Mouse (Mus musculus): ENCODE results near the gene Lrrk1. TPM values are rescaled to one million over a fixed set of nuclear protein-coding genes. Genes with fewer than 3 reads are reported as not detected.

Gene Lrrk1
- polyA plus RNA-seq, 1 experiment from 2014 or later = 16.2 TPM

GRCm38 (mm10) chr7:66215911-66216310 lies 172.2 kb downstream of the Lrrk1 start:
- no peaks in the 10 kb centered on the region for H3K36me3 ChIP-seq
- ATAC-seq (ENCODE audit: insufficient number of reproducible peaks, low FRiP score, low TSS enrichment, low read depth) = no peak
- H3K27me3 ChIP-seq = no peaks in the 10 kb centered on the region
- no peak overlapping the region for H3K9ac ChIP-seq
- H3K4me1 ChIP-seq = peaks cover 30% of the 10 kb centered on the region
- H3K9me3 ChIP-seq = no peaks in the 10 kb centered on the region
- WGBS = 91% methylated on average over 1 of the region's 1 CpGs
- no peak overlapping the region for H3K4me2 ChIP-seq
- H3K4me3 ChIP-seq = no peak overlapping the region
- no peak overlapping the region for H3K27ac ChIP-seq

GRCm38 (mm10) chr7:66214477-66214876 lies 173.7 kb downstream of the Lrrk1 start:
- H3K9ac ChIP-seq = no peak overlapping the region
- no peak for ATAC-seq (ENCODE audit: insufficient number of reproducible peaks, low FRiP score, low TSS enrichment, low read depth)
- no peaks in the 10 kb centered on the region for H3K36me3 ChIP-seq
- H3K27me3 ChIP-seq = no peaks in the 10 kb centered on the region
- no peak overlapping the region for H3K4me3 ChIP-seq
- H3K4me1 ChIP-seq = peaks cover 25% of the 10 kb centered on the region
- 49% methylated on average over 6 of the region's 6 CpGs for WGBS
- H3K27ac ChIP-seq = no peak overlapping the region
- H3K9me3 ChIP-seq = no peaks in the 10 kb centered on the region
- H3K4me2 ChIP-seq = no peak overlapping the region

GRCm38 (mm10) chr7:66212887-66213286 lies 175.3 kb downstream of the Lrrk1 start:
- Histone ChIP-seq H3K4me2 (no peak overlapping the region), H3K27ac (no peak overlapping the region), H3K4me3 (no peak overlapping the region), H3K27me3 (no peaks in the 10 kb centered on the region), H3K36me3 (no peaks in the 10 kb centered on the region), H3K9me3 (no peaks in the 10 kb centered on the region), H3K9ac (no peak overlapping the region), H3K4me1 (peaks cover 11% of the 10 kb centered on the region)
- 68% methylated on average over 1 of the region's 1 CpGs for whole genome bisulfite sequencing
- ATAC-seq (ENCODE audit: insufficient number of reproducible peaks, low FRiP score, low TSS enrichment, low read depth) = no peak

GRCm38 (mm10) chr7:66209920-66210319 lies 178.2 kb downstream of the Lrrk1 start:
- no peak overlapping the region for H3K4me2 ChIP-seq
- no peaks in the 10 kb centered on the region for H3K36me3 ChIP-seq
- no peak overlapping the region for H3K9ac ChIP-seq
- no peaks in the 10 kb centered on the region for H3K27me3 ChIP-seq
- H3K27ac ChIP-seq = no peak overlapping the region
- 75% methylated on average over 2 of the region's 2 CpGs for WGBS
- H3K4me1 ChIP-seq = no peaks in the 10 kb centered on the region
- no peak for ATAC-seq (ENCODE audit: insufficient number of reproducible peaks, low FRiP score, low TSS enrichment, low read depth)
- H3K9me3 ChIP-seq = no peaks in the 10 kb centered on the region
- no peak overlapping the region for H3K4me3 ChIP-seq

- no peak overlapping the region for H3K27ac ChIP-seq
- no peak overlapping the region for H3K4me3 ChIP-seq
- H3K36me3 ChIP-seq = no peaks in the 10 kb centered on the region
- H3K9me3 ChIP-seq = no peaks in the 10 kb centered on the region
- WGBS = 92% methylated on average over 2 of the region's 2 CpGs
- H3K4me2 ChIP-seq = no peak overlapping the region
- ATAC-seq (ENCODE audit: insufficient number of reproducible peaks, low FRiP score, low TSS enrichment, low read depth) = no peak
- H3K27me3 ChIP-seq = no peaks in the 10 kb centered on the region
- no peak overlapping the region for H3K9ac ChIP-seq
- H3K4me1 ChIP-seq = peaks cover 31% of the 10 kb centered on the region
Measured at GRCm38 (mm10) chr7:66201657-66202056, 186.5 kb downstream of the Lrrk1 start.

GRCm38 (mm10) chr7:66200791-66201450 lies 187.2 kb downstream of the Lrrk1 start:
- 18% methylated on average over 8 of the region's 8 CpGs for WGBS
- no peak for ATAC-seq (ENCODE audit: insufficient number of reproducible peaks, low FRiP score, low TSS enrichment, low read depth)
- no peak overlapping the region for H3K4me3 ChIP-seq
- H3K4me1 ChIP-seq = peaks cover 31% of the 10 kb centered on the region
- H3K27ac ChIP-seq = peak overlapping the region; percentile 33; the same call in 1 of the 2 replicates
- no peaks in the 10 kb centered on the region for H3K27me3 ChIP-seq
- no peaks in the 10 kb centered on the region for H3K36me3 ChIP-seq
- H3K9me3 ChIP-seq = no peaks in the 10 kb centered on the region
- H3K4me2 ChIP-seq = no peak overlapping the region
- H3K9ac ChIP-seq = no peak overlapping the region

- no peak for ATAC-seq (ENCODE audit: insufficient number of reproducible peaks, low FRiP score, low TSS enrichment, low read depth)
- peak overlapping the region; percentile 24; the same call in 1 of the 2 replicates for H3K27ac ChIP-seq
- no peak overlapping the region for H3K4me3 ChIP-seq
- H3K36me3 ChIP-seq = no peaks in the 10 kb centered on the region
- H3K4me1 ChIP-seq = peaks cover 31% of the 10 kb centered on the region
- H3K9me3 ChIP-seq = no peaks in the 10 kb centered on the region
- H3K4me2 ChIP-seq = no peak overlapping the region
- H3K9ac ChIP-seq = no peak overlapping the region
- 76% methylated on average over 3 of the region's 3 CpGs for WGBS
- no peaks in the 10 kb centered on the region for H3K27me3 ChIP-seq
Measured at GRCm38 (mm10) chr7:66200383-66200782, 187.8 kb downstream of the Lrrk1 start.

GRCm38 (mm10) chr7:66199391-66199831 lies 188.7 kb downstream of the Lrrk1 start:
- H3K4me2 ChIP-seq = no peak overlapping the region
- no peak overlapping the region for H3K9ac ChIP-seq
- no peak for ATAC-seq (ENCODE audit: insufficient number of reproducible peaks, low FRiP score, low TSS enrichment, low read depth)
- peak overlapping the region; percentile 40 for H3K27ac ChIP-seq
- 73% methylated on average over 5 of the region's 5 CpGs for WGBS
- H3K27me3 ChIP-seq = no peaks in the 10 kb centered on the region
- no peaks in the 10 kb centered on the region for H3K36me3 ChIP-seq
- H3K4me1 ChIP-seq = peaks cover 31% of the 10 kb centered on the region
- no peaks in the 10 kb centered on the region for H3K9me3 ChIP-seq
- no peak overlapping the region for H3K4me3 ChIP-seq

GRCm38 (mm10) chr7:66198416-66198815 lies 189.7 kb downstream of the Lrrk1 start:
- Histone ChIP-seq H3K27ac (no peak overlapping the region), H3K36me3 (no peaks in the 10 kb centered on the region), H3K9me3 (no peaks in the 10 kb centered on the region), H3K9ac (no peak overlapping the region), H3K27me3 (no peaks in the 10 kb centered on the region), H3K4me2 (no peak overlapping the region), H3K4me3 (no peak overlapping the region), H3K4me1 (peaks cover 31% of the 10 kb centered on the region)
- 53% methylated on average over 10 of the region's 10 CpGs for WGBS
- ATAC-seq (ENCODE audit: insufficient number of reproducible peaks, low FRiP score, low TSS enrichment, low read depth) = no peak

- Histone ChIP-seq H3K9me3 (no peaks in the 10 kb centered on the region), H3K4me3 (no peak overlapping the region), H3K36me3 (no peaks in the 10 kb centered on the region), H3K4me1 (peaks cover 31% of the 10 kb centered on the region), H3K9ac (no peak overlapping the region), H3K4me2 (no peak overlapping the region), H3K27ac (no peak overlapping the region), H3K27me3 (no peaks in the 10 kb centered on the region)
- 71% methylated on average over 11 of the region's 11 CpGs for WGBS
- ATAC-seq (ENCODE audit: insufficient number of reproducible peaks, low FRiP score, low TSS enrichment, low read depth) = no peak
Measured at GRCm38 (mm10) chr7:66196609-66197445, 191.3 kb downstream of the Lrrk1 start.

- H3K9ac ChIP-seq = no peak overlapping the region
- WGBS = 84% methylated on average over 1 of the region's 1 CpGs
- H3K27me3 ChIP-seq = no peaks in the 10 kb centered on the region
- no peaks in the 10 kb centered on the region for H3K36me3 ChIP-seq
- ATAC-seq (ENCODE audit: insufficient number of reproducible peaks, low FRiP score, low TSS enrichment, low read depth) = no peak
- H3K4me2 ChIP-seq = no peak overlapping the region
- H3K27ac ChIP-seq = no peak overlapping the region
- no peak overlapping the region for H3K4me3 ChIP-seq
- H3K4me1 ChIP-seq = peaks cover 24% of the 10 kb centered on the region
- H3K9me3 ChIP-seq = no peaks in the 10 kb centered on the region
Measured at GRCm38 (mm10) chr7:66195881-66196280, 192.3 kb downstream of the Lrrk1 start.

GRCm38 (mm10) chr7:66194511-66194910 lies 193.6 kb downstream of the Lrrk1 start:
- ATAC-seq (ENCODE audit: insufficient number of reproducible peaks, low FRiP score, low TSS enrichment, low read depth) = no peak
- Histone ChIP-seq H3K27me3 (no peaks in the 10 kb centered on the region), H3K9ac (no peak overlapping the region), H3K4me3 (no peak overlapping the region), H3K9me3 (no peaks in the 10 kb centered on the region), H3K27ac (no peak overlapping the region), H3K36me3 (no peaks in the 10 kb centered on the region), H3K4me1 (peaks cover 13% of the 10 kb centered on the region), H3K4me2 (no peak overlapping the region)
- WGBS = 68% methylated on average over 3 of the region's 3 CpGs
